Mouse (Mus musculus): ENCODE results near the gene Ckap2.

DNA sequence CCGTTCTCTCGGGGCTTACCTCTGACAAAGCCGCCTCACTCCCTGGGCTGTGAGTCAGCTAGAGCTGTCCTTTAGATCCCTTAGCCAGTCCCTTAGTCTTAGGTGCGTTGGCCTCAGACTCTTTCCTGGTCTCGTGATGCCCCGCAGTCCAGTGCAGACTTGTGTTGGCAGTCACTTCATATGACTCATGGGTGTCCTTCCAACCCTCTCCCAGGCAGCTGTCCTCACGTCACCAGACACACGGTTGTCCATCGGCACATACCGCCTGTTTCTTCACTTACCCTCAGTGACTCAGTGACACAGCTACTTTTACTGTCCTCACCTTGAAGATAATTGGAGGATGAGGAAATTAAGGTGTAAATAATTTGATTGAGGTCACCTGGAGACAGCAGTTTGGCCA is 29.2 kb upstream of the Ckap2 start:
- no peak for TF ChIP-seq CTCF (conservative IDR thresholded peaks at IDR 0.05 in 1 of 2, IDR thresholded peaks at IDR 0.05 in 1 of 2; ENCODE audit: low read depth in 2 of 2, low read length in 2 of 2)
- TF ChIP-seq ZC3H11A (IDR thresholded peaks at IDR 0.05; ENCODE audit: low read depth, low read length): no peak
- TF ChIP-seq POLR2A (IDR thresholded peaks at IDR 0.05; ENCODE audit: low read depth, low read length): no peak
- no peak for TF ChIP-seq UBTF (IDR thresholded peaks at IDR 0.05; ENCODE audit: low read depth, low read length)
